Mouse (Mus musculus) testis, adult 2 months (tissue): Measurements from ENCODE around the gene Dnm3. TPM values are rescaled to one million over a fixed set of nuclear protein-coding genes. Genes with fewer than 3 reads are reported as not detected.

Experiments
- H3K27ac ChIP-seq: fragments of 200-500 bp; 2 replicates; pipeline ENCODE4 v1.5.1; 2012; ENCODE audit warnings: low read depth, low read length; ENCODE audit not compliant: control insufficient read depth, insufficient read depth
- H3K27me3 ChIP-seq: fragments of 200-500 bp; 2 replicates; pipeline ENCODE4 v1.6.1; 2012; ENCODE audit warnings: mild to moderate bottlenecking, low read length, moderate library complexity; ENCODE audit not compliant: control insufficient read depth, insufficient read depth
- H3K36me3 ChIP-seq: fragments of 200-500 bp; 2 replicates; pipeline ENCODE4 v1.6.1; 2012; ENCODE audit warnings: mild to moderate bottlenecking, low read length; ENCODE audit not compliant: control insufficient read depth, insufficient read depth
- H3K4me1 ChIP-seq: fragments of 200-500 bp; 2 replicates; pipeline ENCODE4 v1.6.1; 2012; ENCODE audit warnings: low read length; ENCODE audit not compliant: control insufficient read depth, insufficient read depth
- H3K4me3 ChIP-seq: fragments of 200-500 bp; 2 replicates; pipeline ENCODE4 v1.5.1; 2012; ENCODE audit warnings: low read depth, mild to moderate bottlenecking, low read length, moderate library complexity, mixed read lengths; ENCODE audit not compliant: control insufficient read depth
- CTCF ChIP-seq: fragments of 200-500 bp; IDR thresholded peaks from 2 replicates; pipeline ENCODE4 v1.5.1; 2012; ENCODE audit warnings: low read depth, mild to moderate bottlenecking, inconsistent platforms, low read length, moderate library complexity; ENCODE audit not compliant: control insufficient read depth, insufficient read depth, insufficient replicate concordance
- POLR2A ChIP-seq: fragments of 200-500 bp; IDR thresholded peaks from 2 replicates; pipeline ENCODE4 v1.6.1; 2012; ENCODE audit warnings: low read depth, mild to moderate bottlenecking, inconsistent platforms, low read length, moderate library complexity; ENCODE audit not compliant: control insufficient read depth
- polyA plus RNA-seq: library from polyadenylated mRNA; depleted of rRNA; stranded (reverse); fragments of >200 nt; gene quantifications from 2 replicates; pipeline ENCODE4 v1.2.3, GENCODE M21; 2012

The Dnm3 gene
- polyA plus RNA-seq, 1 experiment: 13.8 TPM

DNA sequence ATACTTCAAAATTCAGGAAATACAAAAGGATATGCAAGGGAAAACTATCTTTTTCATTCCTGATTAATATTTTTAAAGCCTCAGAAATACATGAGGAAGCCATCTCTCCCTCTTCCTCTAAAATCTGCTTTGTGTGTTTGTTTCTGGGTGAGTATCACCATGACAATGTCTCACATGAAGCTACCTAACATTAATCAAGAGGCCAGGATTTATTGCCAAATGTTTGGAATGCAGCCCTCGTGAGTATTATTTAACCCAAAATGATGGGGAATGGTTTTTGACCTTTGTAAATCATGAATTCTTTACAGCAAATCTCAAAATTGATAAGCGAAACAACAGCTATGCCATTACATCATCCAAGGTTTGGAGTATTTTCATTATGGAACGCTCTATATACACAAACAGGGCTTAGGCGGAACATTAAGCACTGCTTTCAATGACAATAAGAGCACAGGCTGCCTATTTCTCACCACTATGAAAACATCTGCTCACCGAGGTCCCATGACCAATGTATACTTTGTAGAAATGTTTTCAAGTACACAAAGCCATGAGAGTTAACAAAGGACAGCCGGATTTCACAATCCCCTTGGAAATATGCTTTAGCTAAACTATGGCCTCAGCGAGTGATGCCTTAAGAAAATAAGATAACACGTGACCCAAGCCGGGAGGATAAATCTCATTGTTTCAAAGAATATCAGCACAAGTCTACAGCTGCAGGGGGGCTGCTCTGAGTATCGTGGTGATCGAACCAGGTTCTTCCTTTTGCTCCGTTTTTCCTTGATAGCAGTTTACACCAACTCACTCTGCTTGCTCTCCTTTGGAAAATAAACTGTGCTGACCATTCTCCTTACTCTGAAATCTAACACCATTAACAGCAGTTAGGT is 275.1 kb downstream of the Dnm3 start:
- H3K4me3 ChIP-seq: no peak overlapping the region
- no peak overlapping the region for H3K27ac ChIP-seq
- H3K27me3 ChIP-seq: no peaks in the 10 kb centered on the region
- H3K36me3 ChIP-seq: no peaks in the 10 kb centered on the region
- no peak for TF ChIP-seq CTCF
- no peak for TF ChIP-seq POLR2A
- no peaks in the 10 kb centered on the region for H3K4me1 ChIP-seq

GRCm38 (mm10) chr1:162200446-162200845 is 277.4 kb downstream of the Dnm3 start:
- no peak for TF ChIP-seq CTCF
- no peak for TF ChIP-seq POLR2A
- H3K36me3 ChIP-seq: no peaks in the 10 kb centered on the region
- H3K4me1 ChIP-seq: no peaks in the 10 kb centered on the region
- no peak overlapping the region for H3K27ac ChIP-seq
- no peak overlapping the region for H3K4me3 ChIP-seq
- no peaks in the 10 kb centered on the region for H3K27me3 ChIP-seq

GRCm38 (mm10) chr1:162196812-162197680 is 280.8 kb downstream of the Dnm3 start:
- no peaks in the 10 kb centered on the region for H3K36me3 ChIP-seq
- no peak overlapping the region for H3K4me3 ChIP-seq
- TF ChIP-seq CTCF (no peak), POLR2A (no peak)
- no peaks in the 10 kb centered on the region for H3K4me1 ChIP-seq
- no peaks in the 10 kb centered on the region for H3K27me3 ChIP-seq
- H3K27ac ChIP-seq: no peak overlapping the region; the same call in 1 of the 2 replicates

- TF ChIP-seq POLR2A (no peak), CTCF (no peak)
- no peaks in the 10 kb centered on the region for H3K36me3 ChIP-seq
- no peaks in the 10 kb centered on the region for H3K4me1 ChIP-seq
- no peak overlapping the region for H3K27ac ChIP-seq
- no peaks in the 10 kb centered on the region for H3K27me3 ChIP-seq
- H3K4me3 ChIP-seq: no peak overlapping the region
Measured at GRCm38 (mm10) chr1:162188744-162189143, 289.1 kb downstream of the Dnm3 start.

DNA sequence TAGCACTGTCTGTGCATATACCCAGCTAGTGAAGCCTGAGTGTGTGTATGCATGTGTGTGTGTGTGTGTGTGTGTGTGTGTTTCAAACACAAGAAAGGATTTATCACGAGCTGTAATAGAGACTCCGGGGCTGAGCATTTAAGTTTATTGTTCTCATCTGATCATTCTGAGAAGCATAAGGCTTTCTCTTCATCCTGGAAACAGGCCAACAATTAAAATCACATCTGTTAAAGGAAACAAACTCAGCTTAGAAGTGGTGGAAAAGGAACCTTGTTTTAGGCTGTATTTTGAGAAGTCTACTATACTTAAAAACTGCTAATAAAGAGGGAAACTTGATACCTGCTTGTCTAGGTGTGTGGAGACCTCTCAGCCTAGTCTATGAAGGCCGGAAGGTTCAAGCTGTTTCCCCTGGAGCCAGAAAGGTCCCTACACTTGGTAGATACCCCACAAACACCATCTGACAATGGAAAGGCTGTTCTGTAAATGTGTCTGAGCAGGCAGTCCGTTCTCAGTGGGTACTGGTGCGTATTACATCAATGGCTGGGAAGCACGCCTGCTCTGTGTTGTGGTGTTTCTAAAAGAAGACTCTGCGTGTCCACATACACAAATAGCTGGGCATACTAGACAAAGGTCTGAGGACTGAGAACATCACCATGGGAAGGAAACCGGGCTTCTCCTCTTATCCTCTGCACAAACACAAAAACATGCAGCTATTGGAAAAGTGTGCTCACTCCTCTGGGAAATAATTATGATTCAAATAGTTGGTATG is 290.3 kb downstream of the Dnm3 start:
- TF ChIP-seq CTCF: no peak
- no peak for TF ChIP-seq POLR2A
- Histone ChIP-seq H3K4me3 (no peak overlapping the region), H3K36me3 (no peaks in the 10 kb centered on the region), H3K4me1 (no peaks in the 10 kb centered on the region), H3K27me3 (no peaks in the 10 kb centered on the region), H3K27ac (no peak overlapping the region)

DNA sequence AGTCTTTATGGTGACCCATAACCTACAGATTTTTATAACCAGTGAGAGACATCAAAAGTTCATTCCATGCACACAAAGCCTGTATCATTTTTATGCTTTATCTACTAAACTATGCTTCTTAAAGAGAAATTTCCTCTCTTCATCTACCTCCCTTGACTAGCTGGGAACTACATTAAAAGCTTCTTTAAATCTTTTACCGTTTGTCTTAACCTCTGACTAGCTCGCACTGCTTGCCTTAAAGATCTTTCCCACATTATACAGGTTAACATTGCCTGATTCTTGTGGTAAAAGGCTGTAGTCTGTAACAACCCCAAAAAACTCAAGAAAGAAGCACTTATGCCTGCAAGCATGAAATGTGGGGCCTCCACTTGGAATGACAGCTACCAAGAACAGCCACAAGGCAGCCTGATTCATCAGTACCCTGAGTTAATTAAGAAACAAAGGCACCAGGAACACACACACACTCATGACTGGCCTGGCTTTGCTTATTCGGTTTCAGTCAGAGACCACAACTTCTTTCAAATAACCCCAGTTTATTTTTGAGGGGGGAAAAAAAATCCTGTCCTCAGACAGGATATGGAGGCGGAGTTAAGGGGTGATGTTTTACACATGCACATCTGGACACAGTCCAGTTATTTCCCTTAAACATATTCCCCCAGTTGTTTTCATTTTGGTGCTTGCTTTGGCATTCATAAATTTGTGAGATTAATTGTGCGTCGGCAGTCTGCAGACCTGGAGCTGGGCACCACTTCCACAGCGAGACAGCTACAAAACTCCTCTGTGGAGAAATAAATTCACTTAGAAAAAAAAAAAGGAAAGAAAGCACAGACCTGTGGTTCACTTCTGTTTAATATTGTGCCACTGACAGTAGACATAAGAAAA is 291.1 kb downstream of the Dnm3 start:
- Histone ChIP-seq H3K36me3 (no peaks in the 10 kb centered on the region), H3K27me3 (no peaks in the 10 kb centered on the region), H3K27ac (no peak overlapping the region), H3K4me3 (no peak overlapping the region), H3K4me1 (no peaks in the 10 kb centered on the region)
- TF ChIP-seq CTCF (no peak), POLR2A (no peak)
